Mouse (Mus musculus) spleen, adult 2 months (tissue): ENCODE data around the gene Foxr1.

ENCODE experiments used
- CTCF ChIP-seq: fragments of 200-500 bp; IDR thresholded peaks from 2 replicates; pipeline ENCODE4 v1.5.1; 2011; ENCODE audit warnings: mild to moderate bottlenecking, inconsistent platforms; ENCODE audit not compliant: insufficient read depth, insufficient read length, insufficient replicate concordance; ENCODE audit errors: extremely low read depth
- POLR2A ChIP-seq: fragments of 200-500 bp; IDR thresholded peaks from 2 replicates; pipeline ENCODE4 v1.6.1; 2011; ENCODE audit warnings: low read depth, low read length, inconsistent platforms

GRCm38 (mm10) chr9:44485105-44485515 lies 44.2 kb upstream of the Foxr1 start:
- TF ChIP-seq CTCF (no peak), POLR2A (no peak)
